Mouse (Mus musculus) c-Kit-positive CD71-negative TER-119-negative erythroid progenitor cells, embryonic 14.5 days (primary cell): ENCODE data around the gene Itsn1.

Experiments used
- DNase-seq: peaks from one replicate; pipeline ENCODE4 v3.0.0-alpha.2; 2013; ENCODE audit warnings: low read depth

Itsn1 gene

DNA sequence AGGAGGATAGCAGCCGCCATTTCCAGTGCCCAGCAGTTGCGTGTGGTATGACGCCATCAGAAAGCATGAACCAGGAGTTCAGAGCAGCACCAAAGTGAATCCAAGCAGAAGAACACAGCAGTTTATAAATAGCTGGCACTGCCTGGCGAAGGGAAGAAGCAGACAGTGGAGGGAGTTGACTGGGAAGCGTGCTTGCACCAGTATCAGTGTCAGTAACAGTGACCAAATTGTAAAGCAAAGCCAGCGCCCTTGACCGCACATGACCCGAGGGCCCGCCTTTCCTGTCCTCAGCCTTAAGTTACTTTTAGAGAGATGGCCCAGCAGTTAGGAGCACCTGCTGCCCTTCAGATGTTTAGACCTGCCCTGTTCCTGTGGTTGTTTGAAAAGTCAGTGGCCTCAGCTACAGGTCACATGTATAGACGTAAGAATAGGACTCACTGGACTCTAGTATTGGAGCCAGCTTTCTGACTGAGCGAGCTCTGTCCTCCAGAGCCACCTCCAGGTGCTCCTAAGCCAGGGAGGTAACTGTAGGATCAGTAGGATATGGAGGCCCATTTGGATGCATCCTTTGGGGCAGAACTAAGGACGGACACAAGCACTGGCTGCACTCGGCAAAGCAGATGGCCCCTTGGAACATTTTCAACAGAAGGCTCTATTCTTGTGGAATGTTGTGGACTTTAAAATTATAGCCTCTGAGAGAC is 118.6 kb downstream of the Itsn1 start:
- DNase-seq: no peak

DNA sequence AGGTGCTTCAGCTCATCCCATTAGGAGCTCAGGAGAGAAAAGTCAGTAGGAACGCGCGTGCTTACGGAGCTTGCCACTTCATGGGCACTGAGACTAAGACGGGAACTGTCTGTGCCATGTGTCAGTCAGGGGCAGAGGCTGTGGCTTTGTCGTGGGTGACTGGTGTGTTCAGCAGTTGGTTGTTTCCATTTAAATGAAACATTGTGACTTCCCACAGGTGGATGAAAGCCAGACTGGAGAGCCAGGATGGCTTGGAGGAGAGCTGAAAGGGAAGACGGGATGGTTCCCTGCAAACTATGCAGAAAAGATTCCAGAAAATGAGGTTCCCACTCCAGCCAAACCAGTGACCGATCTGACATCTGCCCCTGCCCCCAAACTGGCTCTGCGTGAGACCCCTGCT is 119.4 kb downstream of the Itsn1 start:
- no peak for DNase-seq

GRCm38 (mm10) chr16:91848906-91849603 is 120.0 kb downstream of the Itsn1 start:
- no peak for DNase-seq

DNA sequence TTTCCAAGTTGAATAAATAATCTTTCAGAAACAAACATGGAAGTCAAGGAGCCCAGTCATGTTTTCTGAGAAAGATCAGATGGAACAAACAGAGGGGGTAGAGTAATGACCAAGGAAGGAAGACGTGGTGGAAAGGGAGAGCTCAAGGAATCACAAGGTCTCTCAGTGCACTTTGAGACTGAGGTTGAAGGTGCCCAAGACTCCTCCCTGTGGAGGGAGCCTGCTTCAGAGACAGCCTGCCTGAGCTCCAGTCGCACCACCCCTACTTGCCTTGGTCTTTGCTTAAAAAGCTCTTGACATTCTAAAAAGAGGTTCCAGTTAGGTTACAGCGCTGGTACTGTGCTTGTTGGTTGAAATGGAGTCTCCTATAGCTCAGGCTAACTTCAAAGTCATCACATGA is 121.1 kb downstream of the Itsn1 start:
- DNase-seq: no peak

GRCm38 (mm10) chr16:91851456-91852231 is 122.6 kb downstream of the Itsn1 start:
- DNase-seq: no peak

GRCm38 (mm10) chr16:91852753-91853152 is 123.7 kb downstream of the Itsn1 start:
- no peak for DNase-seq

DNA sequence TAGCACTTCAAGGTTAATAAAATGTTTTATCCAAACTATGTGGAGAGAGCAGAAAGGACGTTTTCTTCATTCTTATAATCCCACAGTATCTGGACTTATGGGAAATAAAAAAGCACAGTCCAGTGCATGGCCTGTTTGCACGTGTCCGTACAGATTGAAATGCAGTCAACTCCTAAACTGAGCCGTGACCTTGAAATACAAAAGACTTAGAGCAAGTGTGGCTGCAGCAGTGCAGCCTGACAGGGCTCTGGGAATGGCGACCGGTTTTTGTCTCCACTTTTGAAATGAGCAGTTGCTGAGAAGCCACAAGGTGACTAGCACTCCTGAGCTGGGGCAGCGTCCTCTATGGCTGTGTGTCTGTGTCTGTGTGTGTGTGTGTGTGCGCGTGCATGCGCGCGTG is 124.1 kb downstream of the Itsn1 start:
- DNase-seq: no peak

DNA sequence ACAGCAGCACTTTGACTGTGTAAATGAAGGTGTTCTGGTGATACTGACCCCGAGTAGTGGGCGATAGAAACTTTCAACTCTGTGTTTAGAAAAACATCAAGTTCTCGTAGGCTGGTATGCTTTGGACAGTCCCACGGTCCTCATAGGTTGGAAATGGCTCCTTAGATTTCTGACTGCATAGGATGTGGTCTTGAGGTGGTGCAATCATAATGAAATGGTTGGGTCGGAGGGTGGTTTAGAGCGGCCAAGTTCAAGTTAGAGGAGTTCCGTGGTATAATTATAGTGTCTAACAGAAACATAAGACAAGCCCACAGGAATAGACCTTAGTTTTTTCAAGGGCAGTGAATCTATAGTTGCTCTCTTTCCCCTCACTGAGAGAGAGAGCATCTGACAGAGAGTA is 129.6 kb downstream of the Itsn1 start:
- DNase-seq: no peak

DNA sequence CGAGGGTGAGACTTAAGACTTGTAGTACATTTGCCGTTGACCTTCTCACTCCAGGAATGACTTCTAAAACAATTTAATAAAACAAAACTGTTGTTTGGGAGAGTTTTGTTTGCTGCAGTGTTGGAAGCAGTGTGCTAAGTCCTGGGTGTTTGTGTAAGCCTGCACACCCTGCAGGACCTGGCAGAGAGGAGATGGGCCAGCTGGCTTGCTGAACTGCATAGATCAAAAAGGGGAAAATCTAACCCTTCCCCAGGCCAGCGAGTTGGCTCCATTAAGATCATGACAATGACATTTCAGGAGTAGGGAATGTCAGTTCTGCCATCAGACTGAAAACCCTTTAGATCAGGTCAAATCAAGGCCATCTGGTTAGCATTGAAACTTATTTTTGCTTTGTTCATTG is 130.1 kb downstream of the Itsn1 start:
- DNase-seq: no peak

DNA sequence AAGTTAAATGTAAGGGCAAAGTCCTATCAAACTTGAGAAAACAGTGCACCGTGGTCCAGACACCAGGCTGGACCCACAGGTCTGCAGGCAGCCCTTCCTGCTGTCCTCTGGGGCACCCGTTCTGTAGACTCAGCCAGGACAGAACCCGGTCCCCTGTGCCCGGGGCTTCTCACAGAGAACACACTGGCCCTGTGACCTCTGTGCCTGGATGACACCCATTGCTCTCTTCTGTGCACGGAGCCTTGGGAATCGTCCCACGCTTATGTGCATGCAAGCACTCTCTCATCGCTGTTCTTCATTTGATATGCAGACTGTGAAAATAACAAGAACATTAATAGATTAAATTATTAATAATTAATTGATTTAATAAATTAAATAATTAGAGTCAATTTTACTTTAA is 130.9 kb downstream of the Itsn1 start:
- no peak for DNase-seq

GRCm38 (mm10) chr16:91860471-91861125 is 131.5 kb downstream of the Itsn1 start:
- DNase-seq: no peak

DNA sequence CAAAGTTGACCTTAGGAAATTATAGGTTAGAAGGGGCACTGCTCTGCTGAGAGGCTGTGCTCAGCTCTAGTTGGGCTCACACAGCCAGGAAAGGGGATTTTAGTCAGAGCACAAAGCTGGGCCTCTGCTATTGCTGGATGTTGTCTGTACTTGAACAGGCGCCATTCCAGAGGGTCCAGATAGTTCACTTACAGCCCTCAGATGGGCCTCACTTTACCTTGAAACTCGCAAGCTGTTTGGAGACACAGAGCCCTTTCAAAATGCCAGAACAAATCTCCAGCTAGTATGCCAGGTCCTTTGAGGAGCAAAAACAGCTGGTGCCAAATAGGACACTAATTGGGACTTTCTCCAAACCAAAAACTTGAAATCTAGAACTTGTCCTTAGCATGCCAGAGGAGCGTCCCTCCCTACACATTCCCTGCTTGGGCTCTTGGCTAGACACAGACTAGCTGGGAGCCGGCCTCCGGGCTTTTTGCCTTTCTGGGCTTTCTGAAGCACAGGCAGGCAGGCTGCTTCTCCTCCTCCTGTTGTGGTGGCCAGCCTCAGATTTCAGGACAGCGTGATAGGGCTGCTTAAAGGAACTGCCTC is 132.8 kb downstream of the Itsn1 start:
- DNase-seq: no peak

- no peak for DNase-seq
These were observed 133.8 kb downstream of the Itsn1 start for GRCm38 (mm10) chr16:91862836-91863235.

DNA sequence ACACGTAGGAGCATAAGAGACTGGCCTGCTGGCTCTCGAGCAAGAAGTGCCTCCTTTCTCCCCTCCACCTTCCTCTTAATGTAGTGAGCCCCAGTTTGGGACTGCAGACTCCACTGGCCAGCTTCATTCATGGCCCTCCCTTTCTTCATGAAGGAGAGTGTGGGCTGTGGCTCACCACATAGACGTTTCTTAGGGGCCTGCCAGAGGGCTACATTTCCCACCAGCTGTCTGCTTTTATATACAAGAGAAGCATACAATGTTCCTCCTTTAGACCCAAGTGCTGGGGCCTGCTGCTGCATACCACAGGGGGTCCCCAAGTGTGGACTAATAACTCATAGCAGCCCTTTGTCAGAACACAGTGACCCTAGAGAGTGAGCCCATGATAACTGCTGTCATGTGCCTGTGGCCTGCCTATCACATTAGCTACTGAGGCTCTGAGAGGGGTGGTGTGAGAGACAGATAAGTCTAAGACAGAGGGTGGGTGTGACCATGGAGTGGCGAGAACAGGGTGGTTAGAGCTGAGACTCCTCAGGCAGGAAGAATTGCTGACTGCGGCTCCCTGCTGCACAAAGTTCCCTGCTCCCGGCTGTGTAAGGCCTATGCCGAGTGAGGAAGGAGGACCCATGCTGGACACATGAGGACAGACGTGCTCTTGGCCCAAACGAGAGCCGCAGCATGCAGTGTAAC is 135.7 kb downstream of the Itsn1 start:
- peak; percentile 36 for DNase-seq

DNA sequence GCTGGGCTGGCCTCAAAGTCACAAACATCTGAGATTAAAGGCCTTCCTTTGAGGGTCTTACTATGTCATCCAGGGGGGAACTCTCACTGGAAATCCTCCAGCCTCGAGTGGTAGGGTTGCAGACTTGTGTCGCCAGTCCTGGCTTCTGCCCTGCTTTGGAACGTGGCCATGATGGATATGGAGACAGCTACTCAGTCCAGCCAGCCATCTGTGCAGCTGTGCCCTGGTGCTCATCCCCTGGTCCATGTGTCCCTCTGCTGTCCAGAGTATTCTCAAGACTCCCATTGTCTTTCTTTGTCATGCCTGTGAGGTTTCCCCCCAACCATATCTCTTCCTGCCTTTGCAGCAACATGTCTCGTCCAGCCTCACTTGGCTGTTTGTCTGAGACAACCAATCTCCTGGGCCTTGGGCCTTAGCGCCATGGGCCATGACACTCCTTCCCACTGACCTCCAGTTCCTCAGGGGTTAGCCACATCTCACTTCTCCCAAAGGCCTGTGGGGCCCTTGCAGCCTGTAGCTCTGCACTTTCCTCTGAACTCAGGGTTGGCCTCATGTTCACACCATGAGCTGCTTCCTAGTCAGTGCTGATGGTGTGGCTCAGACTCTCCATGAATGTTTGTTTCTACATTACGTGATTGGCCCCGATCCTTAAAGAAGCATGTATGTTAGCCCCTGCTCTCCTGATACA is 136.6 kb downstream of the Itsn1 start:
- DNase-seq: no peak

- no peak for DNase-seq
These were observed 137.2 kb downstream of the Itsn1 start for GRCm38 (mm10) chr16:91866258-91866634.

- DNase-seq: no peak
These were observed 138.6 kb downstream of the Itsn1 start for GRCm38 (mm10) chr16:91867672-91868071.

- DNase-seq: peak; percentile 54
These were observed 140.1 kb downstream of the Itsn1 start for GRCm38 (mm10) chr16:91868943-91869911.

GRCm38 (mm10) chr16:91870158-91870582 is 141.1 kb downstream of the Itsn1 start:
- peak; percentile 55 for DNase-seq

DNA sequence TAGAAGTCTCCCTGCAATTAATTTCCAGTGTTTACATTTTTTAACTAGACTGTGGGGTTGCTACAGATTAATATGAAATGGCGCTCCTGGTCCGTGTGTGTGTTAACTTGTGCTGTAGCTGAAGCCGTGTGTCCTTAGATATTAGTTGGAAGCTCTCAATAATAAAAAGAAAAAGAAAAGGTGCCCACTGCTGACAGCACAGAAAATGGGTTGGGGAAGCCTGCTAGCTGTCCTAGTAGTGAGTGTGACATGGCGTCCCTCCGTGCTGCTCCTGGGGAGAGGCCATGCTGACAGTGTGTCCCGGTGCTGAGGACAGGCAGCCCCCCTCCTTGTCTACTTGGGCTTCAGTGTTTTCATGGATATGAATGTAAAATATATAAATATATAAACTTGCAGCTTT is 142.1 kb downstream of the Itsn1 start:
- DNase-seq: no peak
